Mouse (Mus musculus) forebrain, embryonic 10.5 days (tissue): ENCODE measurements around the gene Ift88. TPM values are rescaled to one million over a fixed set of nuclear protein-coding genes. Genes with fewer than 3 reads are reported as not detected.
A peak's percentile ranks its signal among the peaks of the same experiment; 100 is the strongest.
"Not testable (repeated sequence)": the region's sequence is repeated elsewhere in the genome, so short reads cannot be mapped to it uniquely, and the experiment has no call there.

Experiments used
- DNase-seq: peaks from one replicate; pipeline ENCODE4 v3.0.0-alpha.2; 2017; ENCODE audit warnings: low spot score; ENCODE audit errors: extremely low spot score
- H3K27ac ChIP-seq: fragments of 300-500 bp; sonication (generic); 2 replicates; pipeline ENCODE4 v1.5.1; 2016; ENCODE audit warnings: mild to moderate bottlenecking
- H3K27me3 ChIP-seq: fragments of 300-500 bp; sonication (generic); 2 replicates; pipeline ENCODE4 v1.6.1; 2016; ENCODE audit warnings: mild to moderate bottlenecking; ENCODE audit not compliant: poor library complexity, severe bottlenecking
- H3K36me3 ChIP-seq: fragments of 300-500 bp; sonication (generic); replicated peaks from 2 replicates; pipeline ENCODE4 v1.6.1; 2016; ENCODE audit warnings: mild to moderate bottlenecking, moderate library complexity
- H3K4me1 ChIP-seq: fragments of 300-500 bp; sonication (generic); 2 replicates; pipeline ENCODE4 v1.6.1; 2016
- H3K4me3 ChIP-seq: fragments of 300-500 bp; sonication (generic); 2 replicates; pipeline ENCODE4 v1.5.1; 2016; ENCODE audit warnings: mild to moderate bottlenecking, moderate library complexity
- H3K9me3 ChIP-seq: fragments of 300-500 bp; sonication (generic); 2 replicates; pipeline ENCODE4 v1.6.1; 2016; ENCODE audit warnings: mild to moderate bottlenecking, moderate library complexity
- WGBS: fragments of 180-500 bp; shearing (Covaris S2); methylation state at CpG from one replicate; pipeline ENCODE4 v1.1.7; 2016; 5-methylcytosine and 5-hydroxymethylcytosine counted together
- polyA plus RNA-seq: library from polyadenylated mRNA; unstranded; fragments of >200 nt; fragmentation: Nextera tagmentation; extraction: Ambion mirVana; gene quantifications from 2 replicates; pipeline ENCODE4 v1.2.1, GENCODE M21; 2016

Gene Ift88
- polyA plus RNA-seq, 1 experiment from 2014 or later = 11.5 TPM

DNA sequence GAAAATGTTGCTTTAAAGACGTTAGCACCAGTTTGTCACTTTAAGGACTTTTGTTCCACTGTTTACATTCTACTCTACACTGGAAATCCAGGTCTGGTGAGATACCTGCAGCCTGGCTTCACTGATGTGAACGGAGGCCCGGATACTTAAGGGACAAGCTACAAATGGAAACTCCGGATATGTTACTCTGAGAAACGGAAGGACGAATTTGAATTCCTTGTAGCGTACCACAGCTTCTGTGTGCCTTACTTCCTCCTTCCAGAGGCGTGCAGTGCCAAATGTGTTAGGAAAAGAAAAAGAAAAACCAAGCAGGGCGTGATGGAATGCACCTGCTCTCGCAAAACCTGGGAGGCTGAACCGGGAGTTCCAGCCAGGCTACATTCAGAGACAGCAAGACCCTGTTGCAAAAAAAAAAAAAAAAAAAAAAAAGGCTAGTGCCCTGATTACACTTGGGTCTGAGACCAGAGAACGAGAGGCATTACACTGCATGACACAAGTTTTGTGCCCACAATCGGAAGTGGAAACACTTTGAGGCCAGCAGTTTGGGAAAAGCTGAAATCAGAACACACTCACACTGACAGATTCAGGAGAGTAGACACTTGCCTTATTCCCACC, 24.9 kb upstream of the Ift88 start:
- 19% methylated on average over 13 of the region's 13 CpGs for whole genome bisulfite sequencing
- peak overlapping the region; percentile 76 for H3K4me3 ChIP-seq
- DNase-seq = no peak
- peak overlapping the region; percentile 87; the same call in 1 of the 2 replicates for H3K27ac ChIP-seq
- H3K9me3 ChIP-seq = peaks cover 4% of the 10 kb centered on the region; the same call in 1 of the 2 replicates
- peaks cover 17% of the 10 kb centered on the region for H3K4me1 ChIP-seq
- H3K36me3 ChIP-seq = no peaks in the 10 kb centered on the region
- peaks cover 35% of the 10 kb centered on the region for H3K27me3 ChIP-seq

DNA sequence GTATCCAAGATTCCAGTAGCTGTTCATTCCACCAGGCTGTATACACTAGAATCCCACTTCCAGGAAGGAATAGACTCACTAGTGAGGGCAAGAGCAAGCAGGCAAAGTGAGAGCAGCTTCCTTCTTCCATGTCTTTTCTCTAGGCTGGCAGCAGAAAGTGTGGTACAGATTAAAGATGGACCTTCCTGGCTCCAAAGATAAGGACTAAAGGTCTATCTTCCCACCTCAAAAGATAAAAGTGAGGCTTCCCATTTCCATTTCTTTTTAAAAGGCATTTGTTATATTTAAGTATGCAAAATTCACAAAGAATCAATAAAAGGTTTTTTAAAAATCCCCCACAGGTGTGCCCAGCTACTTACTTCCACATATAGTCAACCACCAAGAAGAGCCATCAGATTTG, 21.0 kb upstream of the Ift88 start:
- Histone ChIP-seq H3K36me3 (no peaks in the 10 kb centered on the region), H3K4me3 (no peak overlapping the region), H3K4me1 (peaks cover 24% of the 10 kb centered on the region), H3K27ac (no peak overlapping the region), H3K9me3 (peaks cover 4% of the 10 kb centered on the region; the same call in 1 of the 2 replicates), H3K27me3 (peaks cover 12% of the 10 kb centered on the region)
- no peak for DNase-seq

DNA sequence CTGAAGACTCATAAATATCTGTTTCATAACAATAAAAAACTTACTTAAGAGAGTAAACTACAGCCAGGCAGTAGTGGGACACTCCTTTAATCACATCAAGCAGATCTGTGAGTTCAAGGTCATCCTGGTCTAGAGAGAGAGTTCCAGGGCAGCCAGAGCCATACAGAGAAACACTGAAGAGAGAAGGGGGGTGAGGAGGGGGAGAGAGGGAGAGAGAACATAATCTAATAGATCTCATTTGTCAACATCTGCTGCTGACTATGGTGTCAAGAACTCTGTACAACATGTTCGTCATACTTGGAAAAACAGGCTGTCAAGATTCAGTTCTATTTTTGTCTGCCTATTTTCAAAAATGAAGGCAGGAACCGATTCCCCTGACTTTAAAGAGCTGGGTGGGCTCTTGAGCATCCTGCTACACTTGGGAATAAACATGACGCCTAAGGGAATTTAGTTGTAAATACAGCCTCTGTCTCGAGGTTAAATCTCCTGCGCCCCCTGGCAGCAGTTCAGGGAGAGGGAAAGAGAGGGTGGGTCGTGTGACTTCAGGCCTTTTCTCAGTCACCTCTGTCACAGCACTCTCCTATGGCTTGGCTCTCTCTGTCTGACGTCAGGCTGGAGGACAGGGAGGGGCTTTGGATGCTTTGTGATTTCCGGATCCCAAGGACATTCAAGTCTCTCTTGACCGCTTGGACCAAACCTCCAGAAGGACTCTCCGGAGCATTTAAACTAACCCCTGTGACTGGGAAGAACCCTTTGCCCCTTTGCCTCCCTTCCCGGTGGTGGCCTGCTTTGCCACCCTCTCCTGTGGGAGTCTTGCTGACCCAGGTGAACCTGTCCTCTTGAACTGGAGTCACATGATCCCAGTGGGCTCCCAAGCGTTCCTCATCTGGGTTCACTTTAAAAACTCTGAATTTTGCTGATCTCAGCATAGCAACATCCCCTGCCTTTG, 16.5 kb upstream of the Ift88 start:
- WGBS = 6% methylated on average over 12 of the region's 12 CpGs
- peaks cover 14% of the 10 kb centered on the region for H3K4me1 ChIP-seq
- peak overlapping the region; percentile 40 for H3K4me3 ChIP-seq
- H3K9me3 ChIP-seq = peaks cover 2% of the 10 kb centered on the region; the same call in 1 of the 2 replicates
- peak; percentile 69 for DNase-seq
- H3K27ac ChIP-seq = peak overlapping the region; percentile 67
- no peaks in the 10 kb centered on the region for H3K27me3 ChIP-seq
- no peaks in the 10 kb centered on the region for H3K36me3 ChIP-seq

DNA sequence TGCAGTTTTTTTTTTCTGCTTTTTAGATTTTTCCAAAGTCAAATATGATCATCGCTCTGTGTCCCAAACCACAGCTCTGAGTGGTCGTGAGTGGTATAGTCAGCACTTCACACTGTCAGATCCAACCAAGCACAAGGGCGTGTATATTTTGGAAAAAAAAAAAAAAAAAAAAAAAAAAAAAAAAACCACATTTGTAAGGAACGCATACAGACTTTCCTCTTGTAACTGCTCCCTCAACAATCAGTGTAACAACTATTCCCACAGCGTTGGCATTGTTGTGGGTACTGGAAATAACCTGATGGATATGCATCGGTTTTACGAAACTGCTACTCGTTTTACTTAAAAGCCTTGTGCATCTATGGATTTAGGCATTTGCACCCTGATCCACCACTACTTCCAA, 15.8 kb upstream of the Ift88 start:
- no peaks in the 10 kb centered on the region for H3K36me3 ChIP-seq
- WGBS = 80% methylated on average over 8 of the region's 8 CpGs
- DNase-seq = no peak
- H3K4me3 ChIP-seq = no peak overlapping the region
- H3K27ac ChIP-seq = no peak overlapping the region
- peaks cover 16% of the 10 kb centered on the region for H3K4me1 ChIP-seq
- H3K27me3 ChIP-seq = no peaks in the 10 kb centered on the region
- H3K9me3 ChIP-seq = no peaks in the 10 kb centered on the region

DNA sequence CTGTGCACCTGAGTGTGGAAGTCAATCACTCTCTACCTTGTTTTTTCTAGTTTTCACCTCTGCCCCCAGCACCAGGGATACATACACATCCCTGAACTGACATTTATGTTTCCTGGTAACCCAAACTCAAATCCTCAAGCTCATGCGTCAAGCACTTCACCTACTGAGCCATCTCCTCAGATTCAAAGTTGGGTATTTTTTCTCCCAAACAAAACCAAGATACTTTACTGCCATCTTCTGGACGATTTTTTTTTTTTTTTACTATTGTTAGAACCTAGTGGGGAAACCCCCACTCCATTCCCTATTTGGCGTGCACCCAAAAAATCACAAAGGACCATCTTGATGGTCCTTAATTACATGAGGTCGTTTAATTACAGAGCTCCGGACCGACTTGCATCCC, 14.8 kb upstream of the Ift88 start:
- H3K36me3 ChIP-seq = no peaks in the 10 kb centered on the region
- DNase-seq = no peak
- peaks cover 16% of the 10 kb centered on the region for H3K4me1 ChIP-seq
- H3K4me3 ChIP-seq = no peak overlapping the region
- no peaks in the 10 kb centered on the region for H3K27me3 ChIP-seq
- 36% methylated on average over 6 of the region's 6 CpGs for WGBS
- no peaks in the 10 kb centered on the region for H3K9me3 ChIP-seq
- H3K27ac ChIP-seq = no peak overlapping the region

DNA sequence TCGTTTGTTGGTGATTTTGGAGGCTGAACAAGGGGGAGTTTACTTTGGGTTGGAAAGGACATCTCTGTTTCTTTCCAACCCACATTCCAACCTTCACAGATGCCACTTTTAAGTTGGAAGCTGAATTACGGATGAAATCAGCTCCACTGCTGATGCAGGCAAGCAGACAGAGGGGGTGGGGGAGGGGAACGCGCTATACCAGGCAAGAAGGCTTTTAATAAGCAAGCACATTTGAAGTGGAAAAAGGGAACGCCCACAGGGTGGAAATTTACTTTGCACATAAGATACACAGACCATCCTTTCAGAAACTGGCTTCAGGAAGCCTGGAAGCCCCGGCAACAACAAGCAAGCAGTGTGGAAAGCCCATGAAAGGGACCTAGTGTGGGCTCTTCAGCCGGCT, 11.7 kb upstream of the Ift88 start:
- no peak overlapping the region for H3K4me3 ChIP-seq
- WGBS = 64% methylated on average over 7 of the region's 7 CpGs
- no peak for DNase-seq
- no peaks in the 10 kb centered on the region for H3K9me3 ChIP-seq
- H3K27me3 ChIP-seq = no peaks in the 10 kb centered on the region
- H3K36me3 ChIP-seq = no peaks in the 10 kb centered on the region
- peaks cover 13% of the 10 kb centered on the region for H3K4me1 ChIP-seq
- no peak overlapping the region for H3K27ac ChIP-seq

DNA sequence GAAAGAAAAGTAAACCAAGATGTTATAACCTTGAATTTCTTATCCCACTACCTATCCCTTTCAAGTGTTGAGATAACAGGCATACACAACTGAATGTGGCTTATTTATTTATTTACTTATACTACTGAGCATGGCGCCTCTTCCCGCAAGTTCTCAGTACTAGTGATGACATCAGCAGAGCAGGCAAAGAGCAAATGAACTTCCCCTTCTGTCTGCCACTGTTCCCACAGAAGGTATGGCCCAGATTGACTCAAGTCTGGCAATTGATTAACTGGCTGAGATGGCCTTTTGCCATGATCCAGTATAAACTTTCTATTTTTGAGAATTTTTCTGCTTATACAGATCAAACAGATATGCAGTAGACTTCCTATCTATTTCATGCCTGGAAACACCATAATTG, 6.7 kb upstream of the Ift88 start:
- Histone ChIP-seq H3K4me3 (no peak overlapping the region), H3K27me3 (no peaks in the 10 kb centered on the region), H3K9me3 (no peaks in the 10 kb centered on the region), H3K36me3 (no peaks in the 10 kb centered on the region), H3K4me1 (peaks cover 3% of the 10 kb centered on the region; the same call in 1 of the 2 replicates), H3K27ac (no peak overlapping the region)
- 88% methylated on average over 2 of the region's 2 CpGs for WGBS
- DNase-seq = no peak

DNA sequence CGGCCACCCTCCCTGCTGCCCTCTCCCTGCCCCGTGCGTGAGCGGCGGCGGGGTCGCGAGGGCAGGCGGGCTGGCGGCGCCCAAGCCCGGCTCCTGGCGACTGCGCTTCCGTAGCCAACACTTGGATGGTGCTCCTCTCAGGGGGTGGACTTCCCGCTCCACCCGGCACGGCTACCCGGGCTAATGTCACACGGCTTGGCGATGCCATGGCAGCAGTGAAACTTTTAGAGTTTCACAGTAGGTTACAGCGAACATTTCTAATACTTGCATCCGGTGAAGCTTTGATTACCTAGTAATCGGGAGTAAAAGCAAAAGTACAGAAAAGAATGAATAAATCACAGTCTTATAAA, 325 bp downstream of the Ift88 start:
- H3K4me1 ChIP-seq = peaks cover 19% of the 10 kb centered on the region
- peak overlapping the region; percentile 89 for H3K27ac ChIP-seq
- H3K27me3 ChIP-seq = no peaks in the 10 kb centered on the region
- H3K4me3 ChIP-seq = peak overlapping the region; percentile 92
- no peaks in the 10 kb centered on the region for H3K9me3 ChIP-seq
- H3K36me3 ChIP-seq = no peaks in the 10 kb centered on the region
- DNase-seq = no peak
- 1% methylated on average over 24 of the region's 24 CpGs for WGBS

DNA sequence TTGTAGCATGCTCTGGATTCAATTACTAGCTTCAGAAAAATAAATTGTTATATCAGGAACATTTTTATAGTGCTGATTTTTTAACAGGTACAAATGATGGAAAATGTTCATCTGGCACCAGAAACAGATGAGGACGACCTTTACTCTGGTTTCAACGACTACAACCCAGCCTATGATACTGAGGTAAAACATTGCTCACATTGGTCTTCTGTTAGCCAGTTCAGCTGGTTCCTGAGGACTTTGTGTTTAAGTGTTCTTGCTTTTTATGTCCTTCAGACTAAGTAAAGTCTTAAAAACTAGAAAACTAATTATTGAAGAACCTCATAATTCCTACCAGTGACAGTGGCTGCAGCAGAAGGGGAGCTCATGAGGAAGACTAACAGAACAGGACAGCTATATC, 6.6 kb downstream of the Ift88 start:
- Histone ChIP-seq H3K9me3 (no peaks in the 10 kb centered on the region), H3K4me3 (no peak overlapping the region), H3K4me1 (peaks cover 1% of the 10 kb centered on the region), H3K27me3 (no peaks in the 10 kb centered on the region), H3K27ac (no peak overlapping the region), H3K36me3 (peaks cover 6% of the 10 kb centered on the region)
- WGBS = 83% methylated on average over 2 of the region's 2 CpGs
- DNase-seq = no peak

DNA sequence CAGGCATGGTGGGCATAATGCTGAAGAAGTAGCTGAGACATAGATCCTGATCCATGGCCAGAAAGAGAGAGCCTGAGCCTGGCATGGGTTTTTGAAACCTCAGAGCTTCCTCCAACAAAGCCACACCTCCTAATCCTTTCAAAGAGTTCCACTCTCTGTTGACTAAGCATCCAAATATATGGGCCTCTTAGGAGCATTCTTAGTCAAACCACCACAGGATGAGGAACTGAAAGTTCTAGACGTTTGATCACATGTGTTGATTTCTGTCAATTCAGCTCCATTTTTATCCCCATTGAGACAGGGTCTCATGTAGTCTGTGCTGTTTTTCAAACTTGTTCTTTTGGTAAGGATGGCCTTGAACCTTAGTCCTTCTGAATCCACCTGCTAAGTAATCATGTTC, 28.7 kb downstream of the Ift88 start:
- no peaks in the 10 kb centered on the region for H3K4me1 ChIP-seq
- H3K27ac ChIP-seq = no peak overlapping the region
- peaks cover 20% of the 10 kb centered on the region for H3K36me3 ChIP-seq
- DNase-seq = no peak
- no peaks in the 10 kb centered on the region for H3K27me3 ChIP-seq
- no peaks in the 10 kb centered on the region for H3K9me3 ChIP-seq
- WGBS = 95% methylated on average over 1 of the region's 1 CpGs
- no peak overlapping the region for H3K4me3 ChIP-seq

DNA sequence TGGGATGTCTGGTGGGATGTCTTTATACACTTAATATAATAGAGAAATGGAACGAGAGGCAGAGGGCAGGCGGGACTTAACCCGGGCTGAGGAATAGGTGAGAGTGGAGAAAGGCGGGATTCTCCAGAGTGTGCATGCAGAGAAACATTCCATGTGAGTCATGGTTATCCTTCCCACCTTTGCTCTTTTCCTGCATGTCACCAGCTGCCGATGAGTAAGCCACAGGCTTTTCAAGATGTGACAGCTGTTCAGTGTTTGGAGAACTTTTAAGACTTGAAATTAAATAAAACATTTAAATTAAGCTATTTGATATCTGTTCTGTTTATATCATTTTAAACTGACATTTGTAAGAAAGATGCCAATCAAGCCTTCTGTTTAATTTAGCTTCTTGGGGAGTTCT, 36.0 kb downstream of the Ift88 start:
- H3K36me3 ChIP-seq = peaks cover 7% of the 10 kb centered on the region
- H3K4me1 ChIP-seq = no peaks in the 10 kb centered on the region
- no peaks in the 10 kb centered on the region for H3K27me3 ChIP-seq
- no peak for DNase-seq
- no peaks in the 10 kb centered on the region for H3K9me3 ChIP-seq
- 86% methylated on average over 5 of the region's 5 CpGs for WGBS
- no peak overlapping the region for H3K27ac ChIP-seq
- H3K4me3 ChIP-seq = no peak overlapping the region

DNA sequence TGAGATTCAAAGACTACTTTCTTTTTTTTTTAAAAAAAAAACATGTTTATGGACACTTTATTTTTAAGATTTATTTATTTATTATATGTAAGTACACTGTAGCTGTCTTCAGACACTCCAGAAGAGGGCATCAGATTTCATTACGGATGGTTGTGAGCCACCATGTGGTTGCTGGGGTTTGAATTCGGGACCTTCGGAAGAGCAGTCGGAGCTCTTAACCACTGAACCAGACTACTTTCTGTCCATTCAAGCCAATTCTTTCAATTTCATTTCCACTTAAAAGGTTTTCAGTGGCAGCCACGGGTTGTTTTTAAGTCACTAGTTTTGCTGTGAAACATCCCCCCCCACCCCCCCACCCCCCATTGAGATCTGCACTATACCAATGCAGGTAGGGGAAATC, 36.5 kb downstream of the Ift88 start:
- 81% methylated on average over 5 of the region's 5 CpGs for WGBS
- H3K4me1 ChIP-seq, H3K36me3 ChIP-seq: not testable (repeated sequence)

DNA sequence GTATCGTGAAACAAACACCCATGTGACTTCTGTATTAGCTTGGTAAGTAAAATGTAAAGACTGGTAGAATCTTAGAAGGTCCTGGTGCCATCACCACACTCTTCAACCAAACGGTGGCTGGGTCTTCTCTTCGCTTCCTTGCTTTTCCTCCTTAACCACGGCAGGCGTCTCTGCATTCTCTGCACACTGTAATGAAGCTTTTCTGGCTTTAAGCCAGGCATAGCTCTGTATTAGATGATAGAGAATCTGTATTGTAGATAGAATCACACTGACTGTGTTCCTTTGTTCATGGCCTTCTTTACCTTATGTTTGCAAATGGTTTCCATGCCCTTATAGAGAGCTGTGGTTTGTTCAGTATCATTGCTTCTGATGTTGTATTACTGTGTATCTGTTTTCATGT, 39.0 kb downstream of the Ift88 start:
- Histone ChIP-seq H3K4me1 (no peaks in the 10 kb centered on the region), H3K4me3 (no peak overlapping the region), H3K27me3 (no peaks in the 10 kb centered on the region), H3K9me3 (no peaks in the 10 kb centered on the region), H3K36me3 (peaks cover 7% of the 10 kb centered on the region), H3K27ac (no peak overlapping the region)
- DNase-seq = no peak
- WGBS = 91% methylated on average over 5 of the region's 5 CpGs

More for the DNA sequence above, 36.5 kb downstream of the Ift88 start:
- DNase-seq, H3K9me3 ChIP-seq, H3K27ac ChIP-seq, H3K27me3 ChIP-seq, H3K4me3 ChIP-seq: not testable (repeated sequence)
